Mouse (Mus musculus) activated CD4-positive, CD25-positive, alpha-beta regulatory T cell, adult 4 months (primary cell): ENCODE data around the gene Prickle2. TPM values are rescaled to one million over a fixed set of nuclear protein-coding genes. Genes with fewer than 3 reads are reported as not detected.

Experiments
- ATAC-seq: one replicate; pipeline ENCODE4 v1.8.0; 2017
- polyA plus RNA-seq, 2 experiments: library from polyadenylated mRNA; unstranded; fragments of 100-300 nt; shearing (Covaris generic); gene quantifications; one replicate each; pipeline ENCODE4 v1.2.1; 2017

Prickle2 gene
- polyA plus RNA-seq, 2 experiments from 2014 or later: 0.17 TPM; not detected in 1

GRCm38 (mm10) chr6:92427406-92428171 lies 278.4 kb downstream of the Prickle2 start:
- ATAC-seq: no peak

GRCm38 (mm10) chr6:92425901-92426300 lies 280.1 kb downstream of the Prickle2 start:
- ATAC-seq: no peak

GRCm38 (mm10) chr6:92425476-92425875 lies 280.5 kb downstream of the Prickle2 start:
- ATAC-seq: no peak

- ATAC-seq: no peak
Measured at GRCm38 (mm10) chr6:92424991-92425390, 281.0 kb downstream of the Prickle2 start.

GRCm38 (mm10) chr6:92422286-92422685 lies 283.7 kb downstream of the Prickle2 start:
- no peak for ATAC-seq

- no peak for ATAC-seq
Measured at GRCm38 (mm10) chr6:92420106-92420505, 285.8 kb downstream of the Prickle2 start.

GRCm38 (mm10) chr6:92415405-92415755 lies 290.6 kb downstream of the Prickle2 start:
- ATAC-seq: no peak

GRCm38 (mm10) chr6:92414478-92415404 lies 291.2 kb downstream of the Prickle2 start:
- no peak for ATAC-seq

- ATAC-seq: no peak
Measured at GRCm38 (mm10) chr6:92413982-92414381, 292.0 kb downstream of the Prickle2 start.

GRCm38 (mm10) chr6:92409788-92410187 lies 296.2 kb downstream of the Prickle2 start:
- no peak for ATAC-seq

- no peak for ATAC-seq
Measured at GRCm38 (mm10) chr6:92407259-92407658, 298.7 kb downstream of the Prickle2 start.

- ATAC-seq: no peak
Measured at GRCm38 (mm10) chr6:92405571-92405970, 300.4 kb downstream of the Prickle2 start.

GRCm38 (mm10) chr6:92397876-92398275 lies 308.1 kb downstream of the Prickle2 start:
- no peak for ATAC-seq

- ATAC-seq: no peak
Measured at GRCm38 (mm10) chr6:92395556-92395955, 310.4 kb downstream of the Prickle2 start.

- ATAC-seq: no peak
Measured at GRCm38 (mm10) chr6:92395143-92395542, 310.8 kb downstream of the Prickle2 start.

GRCm38 (mm10) chr6:92394628-92395027 lies 311.3 kb downstream of the Prickle2 start:
- ATAC-seq: no peak

GRCm38 (mm10) chr6:92390321-92390720 lies 315.6 kb downstream of the Prickle2 start:
- no peak for ATAC-seq

- no peak for ATAC-seq
Measured at GRCm38 (mm10) chr6:92388681-92389080, 317.3 kb downstream of the Prickle2 start.

GRCm38 (mm10) chr6:92383196-92383782 lies 322.7 kb downstream of the Prickle2 start:
- ATAC-seq: no peak

GRCm38 (mm10) chr6:92381085-92381484 lies 324.9 kb downstream of the Prickle2 start:
- no peak for ATAC-seq

GRCm38 (mm10) chr6:92374826-92375225 lies 331.1 kb downstream of the Prickle2 start:
- no peak for ATAC-seq

- no peak for ATAC-seq
Measured at GRCm38 (mm10) chr6:92370896-92371295, 335.1 kb downstream of the Prickle2 start.
